Mouse (Mus musculus) R1 (cell line): Measurements from ENCODE around the gene Syt12.
A peak's percentile ranks its signal among the peaks of the same experiment; 100 is the strongest.

Experiments
- DNase-seq: peaks from one replicate; pipeline ENCODE4 v3.0.0-alpha.2; 2018; ENCODE audit warnings: low read depth, low spot score

Syt12 gene

GRCm38 (mm10) chr19:4409062-4409461 lies 68.2 kb downstream of the Syt12 start:
- DNase-seq, result no peak

DNA sequence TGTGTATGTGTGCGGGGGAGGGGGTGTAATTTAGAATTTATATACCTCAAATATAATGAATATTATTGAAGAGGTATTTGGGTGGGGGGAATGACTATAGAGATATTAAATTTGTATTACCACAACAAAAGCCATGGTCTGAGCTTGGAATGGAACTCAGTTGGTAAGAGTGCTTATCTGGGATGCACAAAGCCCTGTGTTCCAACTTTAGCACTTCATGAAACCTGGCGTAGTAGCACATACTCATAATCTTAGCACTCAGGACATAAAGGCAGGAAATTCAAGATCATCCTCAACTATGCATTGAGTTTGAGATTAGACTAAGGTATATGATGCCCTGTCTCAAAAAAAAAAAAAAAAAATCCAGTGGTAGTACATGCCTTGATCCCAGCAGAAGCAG lies 72.4 kb downstream of the Syt12 start:
- no peak for DNase-seq

- DNase-seq, result no peak
Observed at GRCm38 (mm10) chr19:4398959-4399358, 78.3 kb downstream of the Syt12 start.

DNA sequence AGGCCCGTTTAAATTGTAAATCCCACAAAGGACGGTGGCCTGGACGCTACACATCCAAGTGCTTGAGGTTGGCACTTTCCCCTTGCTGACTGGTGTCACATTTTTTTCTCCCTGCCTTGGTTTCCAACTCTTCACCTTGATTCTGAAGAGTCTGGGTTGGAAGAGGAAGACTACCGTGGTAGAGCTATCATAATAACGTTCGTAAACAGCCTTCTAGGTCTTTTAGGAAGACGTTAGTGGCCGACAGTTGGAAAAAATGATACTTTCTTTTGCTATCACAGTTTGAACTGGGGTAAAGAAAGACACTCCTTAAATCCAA lies 78.7 kb downstream of the Syt12 start:
- DNase-seq, result peak; percentile 66

- peak; percentile 62 for DNase-seq
Observed at GRCm38 (mm10) chr19:4397798-4398629, 79.2 kb downstream of the Syt12 start, which contains the start of gene Kdm2a. Gene Kdm2a (minus strand): TSS chr19:4398285.

DNA sequence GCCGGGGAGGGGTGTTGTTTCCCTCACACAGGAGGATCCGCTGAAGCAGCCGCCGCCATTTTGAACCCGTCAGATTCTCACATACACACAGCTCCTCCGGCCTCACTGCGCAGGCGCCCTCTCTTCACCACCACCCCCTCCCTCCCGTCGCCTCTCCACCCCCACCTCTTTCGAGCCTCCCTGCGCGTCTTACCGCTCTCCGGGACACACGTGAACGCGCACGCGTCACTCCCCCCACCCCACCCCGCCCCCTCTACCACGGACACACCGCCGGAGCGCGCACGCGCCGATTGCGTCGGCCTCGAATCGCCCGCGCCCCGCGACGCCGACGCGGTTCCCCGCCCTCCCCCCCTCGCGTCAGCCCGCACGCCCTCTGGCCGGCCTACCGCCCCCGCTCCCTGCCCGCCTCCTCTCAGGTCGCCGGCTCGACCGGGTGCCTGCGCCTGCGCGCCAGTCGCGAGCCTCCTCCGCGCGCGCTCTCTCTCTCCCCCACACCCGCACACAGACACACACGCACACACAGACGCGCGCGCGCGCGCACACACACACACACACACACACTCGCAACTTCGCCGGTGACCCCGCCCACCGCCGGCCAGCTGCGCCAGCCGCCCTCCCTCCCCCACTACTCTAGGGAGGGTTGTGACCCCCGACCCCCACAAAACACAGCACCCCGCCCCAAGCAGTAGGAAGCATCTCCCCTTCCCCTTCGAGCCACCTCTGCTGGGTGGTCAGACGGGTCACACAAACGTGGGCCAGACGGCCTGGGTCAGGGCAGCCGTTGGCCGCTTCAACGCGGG lies 80.0 kb downstream of the Syt12 start:
- peak; percentile 98 for DNase-seq

GRCm38 (mm10) chr19:4396081-4396997 lies 80.9 kb downstream of the Syt12 start:
- DNase-seq, result peak; percentile 23
